In genomic region chrX:51913247-51913646, GRCm38 (mm10) we compare ENCODE assay signal across 8 mouse cellular contexts. TPM values are rescaled to one million over a fixed set of nuclear protein-coding genes. Genes with fewer than 3 reads are reported as not detected.
A peak's percentile ranks its signal among the peaks of the same experiment; 100 is the strongest.
DNase-seq lines count a peak whose midpoint lies in the region; ATAC-seq and TF ChIP-seq lines count a peak whose summit lies in the region.

No protein-coding gene starts in this region.

- H3K36me3 ChIP-seq in liver, adult 2 months (ENCODE audit: control insufficient read depth, insufficient read depth, low read length): no peaks in the 10 kb centered on the region
- no peaks in the 10 kb centered on the region for H3K36me3 ChIP-seq in liver, embryonic 12.5 days
- no peaks in the 10 kb centered on the region for H3K36me3 ChIP-seq in kidney, embryonic 16.5 days (ENCODE audit: insufficient read depth, low read length)
- no peaks in the 10 kb centered on the region for H3K36me3 ChIP-seq in limb, embryonic 11.5 days (ENCODE audit: control insufficient read depth, insufficient read depth, low read length)

- H3K9me3 ChIP-seq in liver, embryonic 12.5 days (replicated peaks): no peaks in the 10 kb centered on the region
- H3K9me3 ChIP-seq in kidney, embryonic 16.5 days (ENCODE audit: low read length): no peaks in the 10 kb centered on the region
- H3K9me3 ChIP-seq in limb, embryonic 11.5 days (ENCODE audit: control insufficient read depth, low read length): no peaks in the 10 kb centered on the region

- H3K79me2 ChIP-seq in liver, adult 2 months (ENCODE audit: control insufficient read depth, insufficient read depth, low read length): no peaks in the 10 kb centered on the region

- no peak overlapping the region for H3K4me3 ChIP-seq in liver, adult 2 months (ENCODE audit: insufficient read depth, low read depth, low read length)
- no peak overlapping the region for H3K4me3 ChIP-seq in liver, embryonic 12.5 days
- H3K4me3 ChIP-seq in kidney, embryonic 16.5 days (ENCODE audit: low read length): no peak overlapping the region
- H3K4me3 ChIP-seq in limb, embryonic 11.5 days (ENCODE audit: low read depth, low read length): no peak overlapping the region

- no peak overlapping the region for H3K4me2 ChIP-seq in liver, embryonic 12.5 days
- no peak overlapping the region for H3K4me2 ChIP-seq in kidney, embryonic 16.5 days (replicated peaks; ENCODE audit: low read depth, low read length)
- no peak overlapping the region for H3K4me2 ChIP-seq in limb, embryonic 11.5 days (ENCODE audit: low read depth, severe bottlenecking)

- 5% methylated on average over 4 of the region's 4 CpGs for WGBS in liver, adult 2 months
- 15% methylated on average over 4 of the region's 4 CpGs for WGBS in liver, embryonic 12.5 days (ENCODE audit: insufficient replicate concordance)
- 21% methylated on average over 4 of the region's 4 CpGs for WGBS in kidney, embryonic 16.5 days
- 12% methylated on average over 4 of the region's 4 CpGs for WGBS in limb, embryonic 11.5 days

- peak; percentile 60 for DNase-seq in liver, adult 2 months (ENCODE audit: extremely low read depth, low read depth, low spot score)
- peak; percentile 78 to 85 for DNase-seq in cerebellum, postnatal 14 days
- DNase-seq in gastrocnemius, adult 18-20 months (ENCODE audit: low spot score): peak; percentile 48
- peak; percentile 76 for DNase-seq in limb, embryonic 11.5 days (ENCODE audit: low spot score)
- peak; percentile 26 for DNase-seq in ovary, adult 18-20 months (ENCODE audit: low spot score)
- no peak for DNase-seq in MN1 (ENCODE audit: low spot score)

- TF ChIP-seq POLR2A in liver, adult 2 months (IDR thresholded peaks at IDR 0.05; ENCODE audit: extremely low read depth, insufficient read depth, low read length): no peak

- no peak for ATAC-seq in liver, embryonic 12.5 days
- ATAC-seq in kidney, embryonic 16.5 days (ENCODE audit: low FRiP score, low TSS enrichment): peak; percentile 82
- ATAC-seq in limb, embryonic 11.5 days (ENCODE audit: insufficient number of reproducible peaks, low FRiP score, low TSS enrichment, low read depth): no peak

- TF ChIP-seq CTCF in liver, adult 2 months (IDR thresholded peaks at IDR 0.05; ENCODE audit: low read depth, low read length): peak; percentile 60

- no peaks in the 10 kb centered on the region for H3K4me1 ChIP-seq in liver, adult 2 months (ENCODE audit: control insufficient read depth, insufficient read depth, low read length)
- H3K4me1 ChIP-seq in liver, embryonic 12.5 days: no peaks in the 10 kb centered on the region
- no peaks in the 10 kb centered on the region for H3K4me1 ChIP-seq in kidney, embryonic 16.5 days (ENCODE audit: insufficient read depth, low read length)
- no peaks in the 10 kb centered on the region for H3K4me1 ChIP-seq in limb, embryonic 11.5 days (ENCODE audit: control insufficient read depth, insufficient read depth, low read length)

- H3K27ac ChIP-seq in liver, adult 2 months (replicated peaks; ENCODE audit: insufficient read depth, low read depth, low read length): no peak overlapping the region
- no peak overlapping the region for H3K27ac ChIP-seq in liver, embryonic 12.5 days
- H3K27ac ChIP-seq in kidney, embryonic 16.5 days (ENCODE audit: low read length): no peak overlapping the region
- no peak overlapping the region for H3K27ac ChIP-seq in limb, embryonic 11.5 days (replicated peaks; ENCODE audit: low read depth, low read length)

- H3K9ac ChIP-seq in liver, adult 2 months (ENCODE audit: low read depth, low read length): no peak overlapping the region
- no peak overlapping the region for H3K9ac ChIP-seq in liver, embryonic 12.5 days
- H3K9ac ChIP-seq in kidney, embryonic 16.5 days (replicated peaks; ENCODE audit: low read length): no peak overlapping the region
- H3K9ac ChIP-seq in limb, embryonic 11.5 days (ENCODE audit: low read length): no peak overlapping the region

- H3K27me3 ChIP-seq in liver, adult 2 months (ENCODE audit: control insufficient read depth, insufficient read depth, low read length): no peaks in the 10 kb centered on the region
- H3K27me3 ChIP-seq in liver, embryonic 12.5 days (replicated peaks): no peaks in the 10 kb centered on the region
- no peaks in the 10 kb centered on the region; the same call in 1 of the 2 replicates for H3K27me3 ChIP-seq in kidney, embryonic 16.5 days (ENCODE audit: insufficient read depth, low read length)
- H3K27me3 ChIP-seq in limb, embryonic 11.5 days (ENCODE audit: control insufficient read depth, insufficient read depth, low read length): no peaks in the 10 kb centered on the region

RNA-seq across cellular contexts. Expression of gene 1700080O16Rik, which starts 59.3 kb away (rescaled TPM):
- not detected in 2 replicates for total RNA-seq in liver, adult 2 months (2014; rRNA removed)
- not detected in 2 replicates for polyA plus RNA-seq in liver, adult 2 months (2012; rRNA removed)
- polyA plus RNA-seq in liver, embryonic 12.5 days (2016; fragmentation: Nextera tagmentation; extraction: Ambion mirVana): not detected in 2 replicates
- total RNA-seq in gastrocnemius, adult 18-20 months (2021): not detected
- not detected in 2 replicates for polyA plus RNA-seq in kidney, embryonic 16.5 days (2015; fragmentation: Nextera tagmentation; extraction: Ambion mirVana)
- polyA plus RNA-seq in limb, embryonic 11.5 days (2014; fragmentation: Nextera tagmentation; extraction: Ambion mirVana): not detected in 2 replicates
